Mouse (Mus musculus) hematopoietic stem cell, adult 5-6 weeks (primary cell): ENCODE measurements at regions not wholly inside any gene's neighbourhood (a gene's known extent, or its start where the extent isn't known, plus 50 kb on each side); places are given as distances from the start of the nearest gene placed in this dataset.
"Not testable (repeated sequence)": the region's sequence is repeated elsewhere in the genome, so short reads cannot be mapped to it uniquely, and the experiment has no call there.

Experiments used
- ATAC-seq, 2 experiments: fragments of 125-278 bp in 1 of 2; replicated peaks in 1 of 2; 2 replicates each; pipeline ENCODE4 v1.8.0; 2016 to 2017; ENCODE audit warnings: inconsistent platforms in 2 of 2, mild to moderate bottlenecking in 2 of 2, moderate number of reproducible peaks in 2 of 2, low read depth in 1 of 2, moderate TSS enrichment in 1 of 2; ENCODE audit not compliant: low FRiP score in 2 of 2, poor library complexity in 2 of 2, severe bottlenecking in 2 of 2, insufficient read depth in 1 of 2, low TSS enrichment in 1 of 2

- no peak for ATAC-seq
These were observed 288.0 kb downstream of the Sfmbt2 start for GRCm38 (mm10) chr2:10658317-10658716.

DNA sequence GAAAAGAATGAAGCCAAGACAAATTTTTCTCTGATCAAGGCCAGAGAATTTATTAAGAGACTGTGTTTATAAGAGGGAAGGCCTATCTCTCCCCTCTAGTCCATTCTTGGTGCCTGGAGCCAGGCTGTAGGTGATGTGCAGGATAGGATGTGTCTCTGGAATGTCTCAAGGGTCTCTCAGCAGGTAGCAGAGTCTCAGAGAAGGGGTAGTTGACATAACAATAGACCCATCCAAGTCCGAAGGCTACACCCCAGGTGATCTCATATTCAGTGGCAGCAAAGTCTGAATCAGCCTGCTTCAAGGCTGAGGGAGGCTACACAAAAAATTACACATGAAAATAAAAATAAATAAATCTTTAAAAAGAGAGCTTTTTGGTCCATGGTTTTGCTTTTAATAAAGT is 297.6 kb downstream of the Sfmbt2 start:
- not testable (repeated sequence) for ATAC-seq

GRCm38 (mm10) chr2:10670423-10671298 is 300.4 kb downstream of the Sfmbt2 start:
- no peak for ATAC-seq

GRCm38 (mm10) chr2:10671299-10671632 is 301.0 kb downstream of the Sfmbt2 start:
- ATAC-seq: no peak

GRCm38 (mm10) chr2:10672196-10672595 is 301.9 kb downstream of the Sfmbt2 start:
- ATAC-seq: no peak

DNA sequence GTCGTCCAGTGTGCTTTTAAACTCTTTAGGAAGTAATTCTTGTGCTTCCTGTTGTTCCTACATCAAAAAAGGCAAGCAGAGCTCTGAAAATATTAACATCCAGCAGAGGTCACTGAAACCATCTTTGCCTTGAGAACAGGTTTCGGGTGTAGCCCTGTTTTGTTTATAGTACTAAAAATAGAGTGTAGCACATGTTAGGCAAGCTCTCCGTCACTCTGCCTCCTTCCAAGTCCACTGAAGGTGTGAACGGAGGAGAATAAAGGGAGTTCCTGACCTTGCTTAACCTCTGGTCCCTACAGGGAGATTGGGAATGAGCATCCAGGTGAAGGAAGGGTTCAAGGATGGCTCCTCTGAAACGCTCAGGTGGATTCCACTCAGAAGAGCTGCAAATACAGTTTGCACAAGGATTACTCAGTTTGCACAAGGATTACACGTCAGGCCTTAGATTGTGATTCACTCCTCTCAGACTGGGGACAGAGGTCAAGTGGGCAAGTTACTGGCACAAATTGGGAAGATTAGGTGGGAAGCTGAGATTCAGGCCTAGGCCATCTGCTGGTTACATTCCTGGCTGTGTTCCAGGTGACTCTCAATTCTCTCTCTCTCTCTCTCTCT is 304.5 kb downstream of the Sfmbt2 start:
- no peak for ATAC-seq

- ATAC-seq: no peak
These were observed 331.1 kb downstream of the Sfmbt2 start for GRCm38 (mm10) chr2:10701459-10701858.

DNA sequence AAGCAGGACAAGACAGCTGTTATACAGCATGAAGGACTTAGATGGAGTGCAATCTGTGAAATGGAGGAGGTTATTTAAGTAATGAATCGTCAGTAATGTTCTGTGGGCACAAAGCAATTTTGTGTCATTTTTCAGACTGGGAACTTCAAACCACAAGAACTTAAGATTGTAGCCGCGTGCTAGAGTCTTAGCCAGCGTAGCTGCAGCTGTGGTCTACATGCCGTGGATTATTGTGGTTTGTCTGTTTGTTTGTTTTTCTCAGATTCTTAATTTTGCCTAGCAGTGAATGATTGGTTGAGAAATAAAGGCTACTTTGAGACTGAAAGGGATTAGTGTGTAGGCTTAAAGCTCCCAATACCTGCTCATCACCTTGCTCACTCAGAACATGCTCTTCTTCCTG is 348.1 kb downstream of the Sfmbt2 start:
- ATAC-seq: no peak

- ATAC-seq: not testable (repeated sequence)
These were observed 364.0 kb downstream of the Sfmbt2 start for GRCm38 (mm10) chr2:10734337-10734736.

- no peak for ATAC-seq
These were observed 366.6 kb downstream of the Sfmbt2 start for GRCm38 (mm10) chr2:10736696-10737457.

DNA sequence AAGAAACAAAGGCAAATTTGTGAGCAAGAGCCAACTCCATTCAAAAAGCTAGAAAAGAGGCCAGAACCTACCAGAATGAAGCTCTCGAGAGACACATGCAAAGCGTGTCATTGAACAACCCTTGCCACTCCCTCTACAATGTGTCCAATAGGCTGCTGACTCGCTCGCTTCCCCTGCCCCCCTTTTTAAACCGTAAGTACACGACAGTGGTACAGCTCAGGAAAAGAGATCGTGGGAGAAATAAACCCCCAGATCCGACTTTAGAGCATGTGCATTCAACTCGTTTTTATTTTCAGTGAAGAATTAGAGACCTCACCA is 367.1 kb downstream of the Sfmbt2 start:
- ATAC-seq: no peak

DNA sequence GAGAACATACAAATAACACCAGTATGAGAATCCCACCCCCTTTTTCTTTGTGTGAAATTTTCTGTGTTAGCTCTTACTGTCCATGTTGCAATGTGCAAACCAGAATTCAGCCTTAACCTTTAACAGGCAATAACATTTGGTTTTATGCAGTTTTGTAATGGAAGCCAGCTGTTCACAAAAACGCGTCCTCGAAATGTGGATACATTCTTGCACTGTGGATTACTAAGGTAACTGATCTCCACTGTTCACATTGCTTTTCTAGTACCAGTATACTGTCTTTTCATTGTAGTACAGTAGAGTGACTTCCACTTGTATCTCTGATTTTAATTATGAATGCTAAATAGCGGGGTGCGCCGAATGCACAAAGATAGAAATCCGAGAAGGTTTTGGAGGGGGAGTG is 374.8 kb downstream of the Sfmbt2 start:
- no peak for ATAC-seq

GRCm38 (mm10) chr2:10755375-10755774 is 385.1 kb downstream of the Sfmbt2 start:
- ATAC-seq: no peak

DNA sequence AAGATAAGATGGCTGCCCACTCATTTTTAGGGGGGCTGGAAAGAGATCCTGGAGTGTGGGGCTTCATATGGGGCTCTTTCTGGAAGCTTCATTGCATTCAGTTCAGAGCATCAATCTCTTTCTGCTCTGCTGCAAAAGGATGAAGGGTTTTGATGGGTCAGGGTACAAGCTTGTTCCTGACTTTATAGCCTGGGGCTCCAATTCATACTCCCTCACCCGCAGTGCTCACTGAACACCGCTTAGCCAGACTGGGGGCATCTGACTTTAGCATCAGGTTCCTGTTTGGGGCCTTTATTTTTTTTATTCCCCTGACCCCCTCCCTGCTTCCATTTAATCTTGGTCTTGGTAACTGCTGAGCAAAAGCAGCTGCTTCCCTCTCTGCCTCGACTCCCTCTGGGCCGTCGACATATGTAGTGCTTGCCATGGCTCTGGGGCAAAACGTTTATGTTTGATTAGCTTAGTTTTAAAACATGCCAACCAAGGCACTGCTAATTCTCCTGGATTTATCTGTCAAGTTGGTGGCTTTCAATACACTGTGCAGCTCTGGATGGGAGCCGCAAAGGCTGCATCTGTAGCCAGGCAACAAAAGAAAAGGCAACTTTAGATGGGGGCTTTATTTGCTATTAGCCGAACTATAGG is 387.0 kb downstream of the Sfmbt2 start:
- ATAC-seq: no peak

GRCm38 (mm10) chr2:10757886-10758285 is 387.6 kb downstream of the Sfmbt2 start:
- ATAC-seq: no peak

- no peak for ATAC-seq
These were observed 391.9 kb downstream of the Sfmbt2 start for GRCm38 (mm10) chr2:10762236-10762635.

DNA sequence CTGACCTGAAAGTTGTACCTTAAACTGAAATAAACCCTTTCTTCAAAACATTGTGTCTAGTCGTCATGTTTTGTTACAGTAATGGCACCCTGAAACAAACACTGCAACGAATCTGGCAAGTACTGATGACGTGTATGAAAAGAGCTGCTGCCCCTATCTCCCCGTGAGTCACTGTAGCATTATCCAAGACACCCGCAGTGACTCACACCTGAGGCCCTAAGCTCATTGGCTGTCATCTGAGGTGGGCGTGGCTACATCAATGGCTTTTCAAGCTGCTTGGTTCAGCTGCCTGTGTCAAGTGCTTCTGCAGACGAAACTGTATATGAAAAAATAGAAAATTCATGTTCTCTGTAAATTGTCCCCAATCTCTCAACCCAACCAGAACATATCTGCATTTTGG is 388.8 kb upstream of the Prkcq start:
- no peak for ATAC-seq

DNA sequence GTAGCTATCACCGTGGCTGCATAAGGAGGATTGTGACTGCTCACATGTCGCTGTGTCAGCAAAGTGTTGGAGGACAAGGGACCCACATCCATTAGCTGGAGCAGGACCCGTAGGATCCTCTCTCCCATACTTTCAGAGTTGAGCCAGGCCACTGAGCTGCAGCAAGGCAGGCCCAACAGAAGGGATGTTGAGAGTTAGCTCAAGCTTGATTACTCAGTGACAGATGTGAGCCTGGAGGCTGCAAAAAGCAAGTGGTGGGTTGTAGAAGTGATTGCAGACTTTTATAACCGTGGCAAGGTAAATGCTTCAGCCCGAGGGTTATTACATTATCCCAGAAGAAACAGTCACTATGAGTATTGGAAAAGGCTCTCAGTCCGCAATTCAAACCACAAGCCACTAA is 388.3 kb upstream of the Prkcq start:
- no peak for ATAC-seq
